Mouse (Mus musculus) erythroblast, embryonic 14.5 days (primary cell): ENCODE results near the gene Adgrg3.

Source experiments
- GATA1 ChIP-seq: IDR thresholded peaks from 2 replicates; pipeline ENCODE4 v1.6.1; 2012; ENCODE audit warnings: low read length, inconsistent platforms, mixed read lengths
- TAL1 ChIP-seq: IDR thresholded peaks from 3 replicates; pipeline ENCODE4 v1.6.1; 2012; ENCODE audit warnings: low read length, inconsistent platforms, mixed read lengths

GRCm38 (mm10) chr8:95037106-95037925 lies 19.8 kb downstream of the Adgrg3 start:
- TF ChIP-seq GATA1 (no peak), TAL1 (no peak)
